In the genomic region with DNA sequence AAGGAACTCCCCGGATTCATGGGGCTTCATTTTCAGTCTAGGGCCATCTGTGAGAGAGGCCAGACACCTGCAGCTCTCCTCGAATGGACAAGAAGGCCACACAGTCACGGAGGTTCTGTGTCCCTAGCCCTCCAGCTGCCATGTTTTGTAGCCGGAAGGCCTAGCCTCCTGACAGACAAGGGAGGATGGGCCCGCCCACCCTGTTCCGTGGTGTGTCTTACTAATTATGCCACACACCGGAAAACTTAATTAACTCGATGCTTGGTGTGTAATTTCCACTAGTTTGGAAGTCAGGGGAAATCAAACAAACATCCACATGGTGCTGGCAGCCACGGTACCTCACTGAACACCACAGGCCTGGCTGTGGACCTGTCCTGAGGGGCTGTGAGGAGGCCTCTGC, we compare ENCODE assay signal across 11 mouse cellular contexts. TPM values are rescaled to one million over a fixed set of nuclear protein-coding genes. Genes with fewer than 3 reads are reported as not detected.
DNase-seq lines count a peak whose midpoint lies in the region; ATAC-seq and TF ChIP-seq lines count a peak whose summit lies in the region.
"Had no signal": no experiment of that assay in that cellular context is flagged by ENCODE, and none has a peak within 500 bp of the region (broad histone marks: within the 10 kb centered on the region; RNA-seq: fewer than 3 reads in every experiment).

No protein-coding gene starts in this region.

- H3K27me3 ChIP-seq in lung, embryonic 14.5 days (ENCODE audit: insufficient read depth, low read length): no peaks in the 10 kb centered on the region
- no peaks in the 10 kb centered on the region for H3K27me3 ChIP-seq in forebrain, embryonic 16.5 days (replicated peaks; ENCODE audit: control insufficient read depth, insufficient read depth, low read length)
- no peaks in the 10 kb centered on the region for H3K27me3 ChIP-seq in midbrain, embryonic 11.5 days (ENCODE audit: control insufficient read depth, insufficient read depth, low read length)

- peaks cover 45% of the 10 kb centered on the region for H3K4me1 ChIP-seq in lung, embryonic 14.5 days (ENCODE audit: insufficient read depth)
- no peaks in the 10 kb centered on the region for H3K4me1 ChIP-seq in lung, adult 2 months (ENCODE audit: control insufficient read depth, insufficient read depth, low read length)
- H3K4me1 ChIP-seq in forebrain, embryonic 16.5 days (replicated peaks; ENCODE audit: control insufficient read depth, insufficient read depth, low read length): peaks cover 64% of the 10 kb centered on the region
- peaks cover 57% of the 10 kb centered on the region for H3K4me1 ChIP-seq in midbrain, embryonic 11.5 days (ENCODE audit: control insufficient read depth, insufficient read depth, low read length)

- H3K9me3 ChIP-seq in lung, embryonic 14.5 days (ENCODE audit: low read depth, low read length): no peaks in the 10 kb centered on the region
- no peaks in the 10 kb centered on the region for H3K9me3 ChIP-seq in forebrain, embryonic 16.5 days (ENCODE audit: control insufficient read depth, low read length)
- no peaks in the 10 kb centered on the region for H3K9me3 ChIP-seq in midbrain, embryonic 11.5 days (ENCODE audit: control insufficient read depth, low read length)

- no peak overlapping the region for H3K9ac ChIP-seq in lung, embryonic 14.5 days
- H3K9ac ChIP-seq in forebrain, embryonic 16.5 days (replicated peaks; ENCODE audit: low read depth, low read length): no peak overlapping the region
- no peak overlapping the region for H3K9ac ChIP-seq in midbrain, embryonic 11.5 days (ENCODE audit: low read length)

- H3K4me3 ChIP-seq in lung, embryonic 14.5 days (ENCODE audit: low read depth, low read length): no peak overlapping the region
- no peak overlapping the region for H3K4me3 ChIP-seq in lung, adult 2 months (replicated peaks; ENCODE audit: extremely low read depth, low read depth, low read length)
- H3K4me3 ChIP-seq in forebrain, embryonic 16.5 days (replicated peaks; ENCODE audit: low read length): no peak overlapping the region
- H3K4me3 ChIP-seq in midbrain, embryonic 11.5 days (ENCODE audit: low read depth, low read length): no peak overlapping the region

- DNase-seq in lung, embryonic 14.5 days: no peak
- DNase-seq in lung, adult 2 months: no peak
- DNase-seq in midbrain, embryonic 11.5 days (ENCODE audit: low spot score, missing footprints): no peak
- DNase-seq in urinary bladder, adult 18-20 months (ENCODE audit: low spot score in 2 of 2): no peak
- DNase-seq in urinary bladder, adult 2 months (ENCODE audit: low spot score): no peak
- no peak for DNase-seq in B cell, adult 2 months
- DNase-seq: cerebellum, adult 2 months; gastrocnemius, postnatal 36 days; kidney, adult 2 months; lung, postnatal 36 days had no signal

- TF ChIP-seq CTCF in lung, embryonic 14.5 days (IDR thresholded peaks at IDR 0.05; ENCODE audit: low read depth): no peak
- TF ChIP-seq CTCF in lung, adult 2 months (IDR thresholded peaks at IDR 0.05; ENCODE audit: insufficient read depth, low read length): no peak

- H3K36me3 ChIP-seq in lung, embryonic 14.5 days (ENCODE audit: insufficient read depth): no peaks in the 10 kb centered on the region
- no peaks in the 10 kb centered on the region for H3K36me3 ChIP-seq in forebrain, embryonic 16.5 days (ENCODE audit: control insufficient read depth, insufficient read depth)
- no peaks in the 10 kb centered on the region for H3K36me3 ChIP-seq in midbrain, embryonic 11.5 days (ENCODE audit: control insufficient read depth, insufficient read depth, low read length)

- no peak overlapping the region for H3K4me2 ChIP-seq in lung, embryonic 14.5 days
- no peak overlapping the region for H3K4me2 ChIP-seq in forebrain, embryonic 16.5 days (ENCODE audit: low read length)
- H3K4me2 ChIP-seq in midbrain, embryonic 11.5 days: no peak overlapping the region

- TF ChIP-seq POLR2A in lung, adult 2 months (IDR thresholded peaks at IDR 0.05; ENCODE audit: borderline replicate concordance, extremely low read depth, low read depth, low read length): no peak

- WGBS in lung, embryonic 14.5 days: 60% methylated on average over 9 of the region's 9 CpGs
- 74% methylated on average over 9 of the region's 9 CpGs for WGBS in lung, adult 2 months
- WGBS in forebrain, embryonic 16.5 days: 27% methylated on average over 9 of the region's 9 CpGs
- 71% methylated on average over 9 of the region's 9 CpGs for WGBS in midbrain, embryonic 11.5 days

- ATAC-seq in lung, embryonic 14.5 days (ENCODE audit: insufficient read depth): no peak
- ATAC-seq in forebrain, embryonic 16.5 days: no peak
- no peak for ATAC-seq in midbrain, embryonic 11.5 days (ENCODE audit: low FRiP score)

- peak overlapping the region; percentile 52; the same call in 1 of the 2 replicates for H3K27ac ChIP-seq in lung, embryonic 14.5 days (ENCODE audit: low read depth)
- peak overlapping the region; percentile 55 for H3K27ac ChIP-seq in forebrain, embryonic 16.5 days (ENCODE audit: low read length)
- H3K27ac ChIP-seq in midbrain, embryonic 11.5 days (ENCODE audit: low read depth, low read length): peak overlapping the region; percentile 11; the same call in 1 of the 2 replicates

RNA-seq across cellular contexts. Expression of gene Cstad, which starts 55.4 kb away (rescaled TPM):
- polyA plus RNA-seq in lung, embryonic 14.5 days (2014; fragmentation: Nextera tagmentation; extraction: Ambion mirVana): 0.95 and 1.5 TPM in 2 replicates
- polyA plus RNA-seq in lung, adult 2 months (2012; rRNA removed): 0.69 and 1.6 TPM in 2 replicates
- 0.89 and 0.93 TPM in 2 replicates for polyA plus RNA-seq in forebrain, embryonic 16.5 days (2015; fragmentation: Nextera tagmentation; extraction: Ambion mirVana)
- polyA plus RNA-seq in midbrain, embryonic 11.5 days (2014; fragmentation: Nextera tagmentation; extraction: Ambion mirVana): 0.21 and 0.74 TPM in 2 replicates
- 5.8 and 6.3 TPM in 2 replicates for polyA plus RNA-seq in urinary bladder, adult 2 months (2012; rRNA removed)
